ENCODE assay signal across 15 mouse cellular contexts in the genomic region with DNA sequence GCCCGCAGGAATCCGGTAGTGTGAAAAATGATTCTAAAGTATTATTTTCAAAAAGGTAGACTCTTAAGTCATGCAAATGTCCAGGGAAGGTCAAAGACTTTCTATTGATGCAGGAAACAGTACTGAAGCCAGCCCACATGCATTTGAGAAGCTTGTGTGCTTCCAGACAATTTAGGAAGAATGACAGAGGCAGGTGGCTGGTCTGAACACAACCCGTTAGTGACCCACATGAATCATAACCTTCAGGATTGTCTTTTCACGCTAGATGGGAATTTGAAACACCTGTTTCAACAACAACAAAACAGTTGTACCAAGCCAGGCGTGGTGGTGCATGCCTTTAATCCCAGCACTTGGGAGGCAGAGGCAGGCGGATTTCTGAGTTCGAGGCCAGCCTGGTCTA.
"Had no signal": no experiment of that assay in that cellular context is flagged by ENCODE, and none has a peak within 500 bp of the region (broad histone marks: within the 10 kb centered on the region; RNA-seq: fewer than 3 reads in every experiment).

No protein-coding gene starts in this region.

- H3K9me3 ChIP-seq: kidney, embryonic 15.5 days; limb, embryonic 13.5 days; liver, embryonic 13.5 days; midbrain, embryonic 12.5 days; midbrain, embryonic 15.5 days; neural tube, embryonic 13.5 days had no signal

- H3K4me3 ChIP-seq: kidney, embryonic 15.5 days; limb, embryonic 13.5 days; liver, embryonic 13.5 days; midbrain, embryonic 12.5 days; midbrain, embryonic 15.5 days; neural tube, embryonic 13.5 days had no signal

- H3K27me3 ChIP-seq: kidney, embryonic 15.5 days; limb, embryonic 13.5 days; liver, embryonic 13.5 days; midbrain, embryonic 12.5 days; midbrain, embryonic 15.5 days; neural tube, embryonic 13.5 days had no signal

- H3K36me3 ChIP-seq: kidney, embryonic 15.5 days; limb, embryonic 13.5 days; liver, embryonic 13.5 days; midbrain, embryonic 12.5 days; midbrain, embryonic 15.5 days; neural tube, embryonic 13.5 days had no signal

- H3K4me1 ChIP-seq: limb, embryonic 13.5 days had no signal

- H3K27ac ChIP-seq: kidney, embryonic 15.5 days; limb, embryonic 13.5 days; liver, embryonic 13.5 days; midbrain, embryonic 12.5 days; midbrain, embryonic 15.5 days; neural tube, embryonic 13.5 days had no signal

- ATAC-seq: midbrain, embryonic 15.5 days had no signal

- H3K4me2 ChIP-seq: kidney, embryonic 15.5 days; limb, embryonic 13.5 days; liver, embryonic 13.5 days; lung, embryonic 14.5 days; midbrain, embryonic 12.5 days; midbrain, embryonic 15.5 days; neural tube, embryonic 13.5 days had no signal

- H3K9ac ChIP-seq: kidney, embryonic 15.5 days; liver, embryonic 13.5 days; lung, embryonic 14.5 days; midbrain, embryonic 12.5 days; midbrain, embryonic 15.5 days; neural tube, embryonic 13.5 days had no signal

- DNase-seq: kidney, adult 8-10 months; kidney, postnatal 10 days; kidney, postnatal 4 days; left cerebral cortex, postnatal 4 days; liver, embryonic 13.5 days; lung, embryonic 14.5 days; lung, postnatal 10 days; lung, postnatal 4 days; thymus, adult 18-20 months; thymus, postnatal 36 days had no signal
